Mouse (Mus musculus) intestine, embryonic 16.5 days (tissue): ENCODE results near the gene Hsd17b14. TPM values are rescaled to one million over a fixed set of nuclear protein-coding genes. Genes with fewer than 3 reads are reported as not detected.

Source experiments
- ATAC-seq: fragments of 200-750 bp; cut with Nextera tagmentation; 2 replicates; pipeline ENCODE4 v1.8.0; 2017; ENCODE audit warnings: moderate TSS enrichment, moderate library complexity
- H3K27ac ChIP-seq: fragments of 300-500 bp; sonication (generic); 2 replicates; pipeline ENCODE4 v1.5.1; 2014; ENCODE audit warnings: mild to moderate bottlenecking, low read length
- H3K27me3 ChIP-seq: fragments of 300-500 bp; sonication (generic); replicated peaks from 2 replicates; pipeline ENCODE4 v1.6.1; 2014; ENCODE audit warnings: low read length, control low read depth, mixed read lengths; ENCODE audit not compliant: control insufficient read depth, insufficient read depth
- H3K36me3 ChIP-seq: fragments of 300-500 bp; sonication (generic); 2 replicates; pipeline ENCODE4 v1.6.1; 2014; ENCODE audit warnings: low read length, control low read depth; ENCODE audit not compliant: control insufficient read depth, insufficient read depth
- H3K4me1 ChIP-seq: fragments of 300-500 bp; sonication (generic); 2 replicates; pipeline ENCODE4 v1.6.1; 2014; ENCODE audit warnings: low read length, control low read depth, mixed read lengths; ENCODE audit not compliant: control insufficient read depth, insufficient read depth
- H3K4me2 ChIP-seq: fragments of 300-500 bp; sonication (generic); 2 replicates; pipeline ENCODE4 v1.6.1; 2014; ENCODE audit warnings: low read depth, low read length, control low read depth
- H3K4me3 ChIP-seq: fragments of 300-500 bp; sonication (generic); 2 replicates; pipeline ENCODE4 v1.5.1; 2014; ENCODE audit warnings: mild to moderate bottlenecking, low read length
- H3K9ac ChIP-seq: fragments of 300-500 bp; sonication (generic); 2 replicates; pipeline ENCODE4 v1.6.1; 2014; ENCODE audit warnings: low read depth, low read length
- H3K9me3 ChIP-seq: fragments of 300-500 bp; sonication (generic); 2 replicates; pipeline ENCODE4 v1.6.1; 2016; ENCODE audit warnings: low read length, control low read depth; ENCODE audit not compliant: control insufficient read depth
- WGBS: fragments of 180-500 bp; shearing (Covaris S2); extraction: QIAGEN DNeasy Blood & Tissue Kit; methylation state at CpG from one replicate; pipeline ENCODE4 v1.1.7; 2014; 5-methylcytosine and 5-hydroxymethylcytosine counted together
- polyA plus RNA-seq: library from polyadenylated mRNA; unstranded; fragments of >200 nt; fragmentation: Nextera tagmentation; extraction: Ambion mirVana; gene quantifications from 2 replicates; pipeline ENCODE4 v1.2.1, GENCODE M21; 2015

Hsd17b14 gene
- polyA plus RNA-seq, 1 experiment from 2014 or later: 3.3 TPM

DNA sequence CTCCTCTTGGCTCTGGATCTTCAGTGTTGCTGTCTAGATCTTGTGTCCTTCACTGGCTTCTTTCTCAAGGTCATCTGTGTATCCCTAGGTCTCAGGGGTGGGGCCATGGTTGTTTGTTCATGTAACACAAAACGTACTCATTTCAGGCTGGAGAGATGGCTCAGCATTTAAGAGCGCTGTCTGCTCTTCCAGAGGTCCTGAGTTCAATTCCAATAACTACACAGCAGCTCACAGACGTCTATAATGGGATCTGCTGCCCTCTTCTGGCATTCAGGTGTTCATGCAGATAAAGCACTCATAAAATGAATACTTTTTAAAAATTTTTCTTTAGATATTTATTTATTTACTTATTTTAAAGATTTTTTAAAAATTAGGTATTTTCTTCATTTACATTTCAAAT, 36.2 kb downstream of the Hsd17b14 start:
- Histone ChIP-seq H3K9me3 (no peaks in the 10 kb centered on the region), H3K4me1 (no peaks in the 10 kb centered on the region), H3K36me3 (peaks cover 2% of the 10 kb centered on the region; the same call in 1 of the 2 replicates), H3K9ac (no peak overlapping the region), H3K27ac (no peak overlapping the region), H3K4me3 (no peak overlapping the region), H3K27me3 (no peaks in the 10 kb centered on the region), H3K4me2 (no peak overlapping the region)
- WGBS: 57% methylated on average over 3 of the region's 3 CpGs
- no peak for ATAC-seq

GRCm38 (mm10) chr7:45591880-45592279, 37.2 kb downstream of the Hsd17b14 start:
- WGBS: 73% methylated on average over 7 of the region's 7 CpGs
- H3K4me1 ChIP-seq: no peaks in the 10 kb centered on the region
- H3K4me2 ChIP-seq: no peak overlapping the region
- no peaks in the 10 kb centered on the region for H3K36me3 ChIP-seq
- H3K4me3 ChIP-seq: no peak overlapping the region
- H3K27me3 ChIP-seq: no peaks in the 10 kb centered on the region
- no peaks in the 10 kb centered on the region for H3K9me3 ChIP-seq
- H3K27ac ChIP-seq: no peak overlapping the region
- H3K9ac ChIP-seq: no peak overlapping the region
- ATAC-seq: no peak

GRCm38 (mm10) chr7:45593118-45593815, 38.6 kb downstream of the Hsd17b14 start:
- 25% methylated on average over 10 of the region's 10 CpGs for WGBS
- no peaks in the 10 kb centered on the region for H3K4me1 ChIP-seq
- H3K4me3 ChIP-seq: no peak overlapping the region
- ATAC-seq: no peak
- no peak overlapping the region for H3K4me2 ChIP-seq
- H3K27me3 ChIP-seq: no peaks in the 10 kb centered on the region
- no peak overlapping the region for H3K27ac ChIP-seq
- no peak overlapping the region for H3K9ac ChIP-seq
- no peaks in the 10 kb centered on the region for H3K9me3 ChIP-seq
- no peaks in the 10 kb centered on the region for H3K36me3 ChIP-seq

GRCm38 (mm10) chr7:45595176-45595575, 40.5 kb downstream of the Hsd17b14 start:
- H3K4me3 ChIP-seq: no peak overlapping the region
- no peak overlapping the region for H3K27ac ChIP-seq
- peaks cover 10% of the 10 kb centered on the region; the same call in 1 of the 2 replicates for H3K4me1 ChIP-seq
- no peak overlapping the region for H3K4me2 ChIP-seq
- H3K36me3 ChIP-seq: no peaks in the 10 kb centered on the region
- ATAC-seq: no peak
- H3K9me3 ChIP-seq: no peaks in the 10 kb centered on the region
- 89% methylated on average over 4 of the region's 4 CpGs for WGBS
- no peak overlapping the region for H3K9ac ChIP-seq
- H3K27me3 ChIP-seq: no peaks in the 10 kb centered on the region

DNA sequence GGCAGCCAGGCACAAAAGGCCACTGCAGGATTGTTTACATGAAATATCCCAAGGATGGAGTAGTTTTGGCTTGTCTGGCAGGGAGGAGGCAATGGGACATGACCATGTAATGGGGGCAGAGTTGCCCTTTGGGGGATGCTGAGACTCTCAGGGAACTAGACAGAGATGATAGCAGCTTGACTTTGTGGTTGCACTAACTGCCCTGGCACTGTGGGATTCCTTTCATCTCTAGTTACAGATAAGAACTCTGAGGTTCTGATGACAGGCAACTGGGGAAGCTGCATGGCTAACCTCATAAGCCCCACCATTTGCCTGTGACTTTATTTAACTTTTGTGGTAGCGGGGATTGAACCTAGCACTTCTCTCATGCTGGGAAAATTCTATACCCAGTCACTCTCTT, 41.4 kb downstream of the Hsd17b14 start:
- WGBS: 69% methylated on average over 1 of the region's 1 CpGs
- no peaks in the 10 kb centered on the region for H3K36me3 ChIP-seq
- H3K4me2 ChIP-seq: no peak overlapping the region
- no peak overlapping the region for H3K9ac ChIP-seq
- 0 out of 2 replicates have a peak, but pooled peaks cover 2% of the 10 kb centered on the region for H3K27me3 ChIP-seq
- no peak overlapping the region for H3K4me3 ChIP-seq
- H3K4me1 ChIP-seq: peaks cover 10% of the 10 kb centered on the region; the same call in 1 of the 2 replicates
- no peak overlapping the region for H3K27ac ChIP-seq
- no peaks in the 10 kb centered on the region for H3K9me3 ChIP-seq
- no peak for ATAC-seq

DNA sequence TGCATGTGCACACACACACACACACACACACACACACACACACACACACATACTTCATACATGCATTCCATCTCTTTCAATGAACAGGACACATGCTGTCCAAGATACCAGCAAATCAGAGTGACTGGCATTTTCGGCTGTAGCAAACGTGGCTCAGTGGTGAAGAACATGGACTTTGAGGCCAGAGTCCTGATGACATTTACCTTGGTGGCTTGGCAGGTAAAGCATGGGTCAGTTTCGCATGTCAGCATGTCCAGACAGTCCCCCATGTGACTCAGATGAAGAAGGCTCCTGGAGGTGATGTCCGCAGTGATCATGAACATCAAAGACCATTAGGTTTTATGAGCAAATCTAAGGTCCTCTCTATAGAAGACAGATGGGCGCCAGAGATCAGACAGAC, 42.3 kb downstream of the Hsd17b14 start:
- H3K9me3 ChIP-seq: no peaks in the 10 kb centered on the region
- no peak overlapping the region for H3K27ac ChIP-seq
- H3K36me3 ChIP-seq: no peaks in the 10 kb centered on the region
- 0 out of 2 replicates have a peak, but pooled peaks cover 2% of the 10 kb centered on the region for H3K27me3 ChIP-seq
- WGBS: 89% methylated on average over 5 of the region's 5 CpGs
- H3K4me1 ChIP-seq: peaks cover 13% of the 10 kb centered on the region
- ATAC-seq: no peak
- no peak overlapping the region for H3K4me2 ChIP-seq
- no peak overlapping the region for H3K4me3 ChIP-seq
- H3K9ac ChIP-seq: no peak overlapping the region

- Histone ChIP-seq H3K27me3 (0 out of 2 replicates have a peak, but pooled peaks cover 2% of the 10 kb centered on the region), H3K4me1 (peaks cover 13% of the 10 kb centered on the region), H3K9me3 (no peaks in the 10 kb centered on the region), H3K4me2 (no peak overlapping the region), H3K27ac (no peak overlapping the region), H3K9ac (no peak overlapping the region), H3K4me3 (no peak overlapping the region), H3K36me3 (no peaks in the 10 kb centered on the region)
- WGBS: 93% methylated on average over 6 of the region's 6 CpGs
- ATAC-seq: no peak
Measured at GRCm38 (mm10) chr7:45597527-45597926, 42.8 kb downstream of the Hsd17b14 start.

DNA sequence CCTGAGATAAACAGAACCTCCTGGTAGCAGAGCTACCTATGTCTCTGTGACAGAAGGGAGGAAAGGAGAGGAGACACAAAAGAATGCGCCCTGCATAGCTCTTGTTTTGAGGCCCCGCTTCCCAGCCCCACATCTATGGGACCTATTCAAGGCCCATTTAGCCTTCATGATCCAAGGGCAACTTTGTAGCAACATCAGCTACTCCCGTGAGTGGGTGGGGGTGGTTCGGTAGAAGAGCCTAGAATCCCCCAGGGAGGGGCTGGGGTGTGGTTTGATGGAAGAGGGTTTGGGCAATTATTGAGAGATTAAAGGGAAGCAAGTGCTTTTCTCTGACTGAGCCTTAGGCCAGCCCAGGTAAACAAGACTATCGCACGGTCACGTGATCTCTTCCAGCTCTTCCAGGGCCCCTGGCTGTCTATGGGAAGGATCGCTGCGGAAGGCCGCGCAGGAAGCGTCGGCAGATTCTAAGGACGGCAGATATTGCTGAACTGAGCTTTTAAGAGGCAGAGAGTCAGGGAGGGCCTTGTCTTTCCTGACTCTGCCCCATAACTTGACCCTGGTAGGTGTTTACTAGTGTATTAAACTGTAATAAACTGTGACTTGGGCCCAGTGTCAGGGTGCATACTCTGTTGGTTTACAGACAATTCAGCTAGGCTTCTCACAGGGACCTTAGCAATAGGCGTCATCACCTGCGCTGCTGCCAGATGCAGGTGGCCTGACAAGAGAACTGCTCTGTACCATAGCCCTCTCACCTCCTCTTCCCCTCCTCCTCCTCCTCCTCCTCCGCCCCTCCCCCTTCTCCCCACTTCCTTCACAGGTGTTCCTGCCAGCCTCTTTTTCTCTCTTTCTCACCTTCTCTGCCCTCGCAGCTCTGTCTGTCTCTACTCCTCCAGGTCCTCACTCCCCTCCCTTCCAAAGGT, 44.5 kb downstream of the Hsd17b14 start:
- H3K27me3 ChIP-seq: 0 out of 2 replicates have a peak, but pooled peaks cover 2% of the 10 kb centered on the region
- peak overlapping the region; percentile 33; the same call in 1 of the 2 replicates for H3K9ac ChIP-seq
- H3K36me3 ChIP-seq: no peaks in the 10 kb centered on the region
- H3K4me3 ChIP-seq: no peak overlapping the region; the same call in 1 of the 2 replicates
- H3K4me1 ChIP-seq: peaks cover 13% of the 10 kb centered on the region
- H3K27ac ChIP-seq: no peak overlapping the region
- ATAC-seq: peak; percentile 78
- H3K9me3 ChIP-seq: no peaks in the 10 kb centered on the region
- peak overlapping the region; percentile 35 for H3K4me2 ChIP-seq
- WGBS: 34% methylated on average over 18 of the region's 18 CpGs

- H3K27ac ChIP-seq: no peak overlapping the region
Measured at GRCm38 (mm10) chr7:45605704-45606289, 51.1 kb downstream of the Hsd17b14 start.

More at GRCm38 (mm10) chr7:45605704-45606289, 51.1 kb downstream of the Hsd17b14 start:
- Histone ChIP-seq H3K27me3 (no peaks in the 10 kb centered on the region), H3K9ac (no peak overlapping the region), H3K36me3 (no peaks in the 10 kb centered on the region), H3K4me1 (peaks cover 3% of the 10 kb centered on the region; the same call in 1 of the 2 replicates), H3K4me3 (no peak overlapping the region), H3K4me2 (no peak overlapping the region), H3K9me3 (no peaks in the 10 kb centered on the region)
- WGBS: 74% methylated on average over 9 of the region's 9 CpGs
- no peak for ATAC-seq
